ENCODE assay signal across 7 mouse cellular contexts in genomic region chr9:71894246-71894942, GRCm38 (mm10).
DNase-seq lines count a peak whose midpoint lies in the region; ATAC-seq and TF ChIP-seq lines count a peak whose summit lies in the region.

No protein-coding gene starts in this region.

- H3K36me3 ChIP-seq in forebrain, embryonic 12.5 days (replicated peaks) = no peaks in the 10 kb centered on the region
- H3K36me3 ChIP-seq in limb, embryonic 13.5 days = no peaks in the 10 kb centered on the region
- H3K36me3 ChIP-seq in stomach, embryonic 15.5 days = no peaks in the 10 kb centered on the region

- no peak overlapping the region for H3K27ac ChIP-seq in forebrain, embryonic 12.5 days
- H3K27ac ChIP-seq in limb, embryonic 13.5 days = peak overlapping the region; percentile 77
- peak overlapping the region; percentile 13; the same call in 1 of the 2 replicates for H3K27ac ChIP-seq in stomach, embryonic 15.5 days

- no peak for TF ChIP-seq CTCF in lung, adult 2 months (IDR thresholded peaks at IDR 0.05; ENCODE audit: insufficient read depth, low read length)

- H3K9me3 ChIP-seq in forebrain, embryonic 12.5 days = no peaks in the 10 kb centered on the region
- H3K9me3 ChIP-seq in limb, embryonic 13.5 days = no peaks in the 10 kb centered on the region
- no peaks in the 10 kb centered on the region for H3K9me3 ChIP-seq in stomach, embryonic 15.5 days

- no peak for ATAC-seq in forebrain, embryonic 12.5 days (ENCODE audit: low FRiP score)
- ATAC-seq in limb, embryonic 13.5 days (ENCODE audit: low FRiP score, low read depth) = no peak; the same call in 1 of the 2 replicates
- ATAC-seq in stomach, embryonic 15.5 days (ENCODE audit: insufficient read depth, low FRiP score, low read depth) = no peak

- no peak overlapping the region for H3K9ac ChIP-seq in forebrain, embryonic 12.5 days
- H3K9ac ChIP-seq in limb, embryonic 13.5 days = peak overlapping the region; percentile 50
- no peak overlapping the region for H3K9ac ChIP-seq in stomach, embryonic 15.5 days

- H3K4me2 ChIP-seq in forebrain, embryonic 12.5 days = peak overlapping the region; percentile 35
- H3K4me2 ChIP-seq in limb, embryonic 13.5 days (replicated peaks) = peak overlapping the region; percentile 58
- peak overlapping the region; percentile 39 for H3K4me2 ChIP-seq in stomach, embryonic 15.5 days

- WGBS in lung, adult 2 months = 75% methylated on average over 11 of the region's 11 CpGs
- WGBS in forebrain, embryonic 12.5 days = 34% methylated on average over 11 of the region's 11 CpGs
- 17% methylated on average over 11 of the region's 11 CpGs for WGBS in limb, embryonic 13.5 days
- whole genome bisulfite sequencing in stomach, embryonic 15.5 days = 54% methylated on average over 11 of the region's 11 CpGs

- H3K4me1 ChIP-seq in lung, adult 2 months (ENCODE audit: control insufficient read depth, insufficient read depth, low read length) = no peaks in the 10 kb centered on the region; the same call in 1 of the 2 replicates
- peaks cover 42% of the 10 kb centered on the region for H3K4me1 ChIP-seq in forebrain, embryonic 12.5 days
- H3K4me1 ChIP-seq in limb, embryonic 13.5 days = peaks cover 51% of the 10 kb centered on the region
- peaks cover 4% of the 10 kb centered on the region; the same call in 1 of the 2 replicates for H3K4me1 ChIP-seq in stomach, embryonic 15.5 days

- TF ChIP-seq POLR2A in lung, adult 2 months (IDR thresholded peaks at IDR 0.05; ENCODE audit: borderline replicate concordance, extremely low read depth, low read depth, low read length) = no peak

- no peaks in the 10 kb centered on the region for H3K27me3 ChIP-seq in forebrain, embryonic 12.5 days
- H3K27me3 ChIP-seq in limb, embryonic 13.5 days = no peaks in the 10 kb centered on the region
- H3K27me3 ChIP-seq in stomach, embryonic 15.5 days (replicated peaks) = no peaks in the 10 kb centered on the region

- DNase-seq in lung, adult 2 months = no peak
- no peak for DNase-seq in lung, postnatal 36 days
- no peak for DNase-seq in adrenal gland, postnatal 25 days
- no peak for DNase-seq in spleen, postnatal 14 days (ENCODE audit: low spot score in 2 of 2)

- peak overlapping the region; percentile 34 for H3K4me3 ChIP-seq in lung, adult 2 months (replicated peaks; ENCODE audit: extremely low read depth, low read depth, low read length)
- H3K4me3 ChIP-seq in forebrain, embryonic 12.5 days (replicated peaks) = peak overlapping the region; percentile 29
- peak overlapping the region; percentile 37 for H3K4me3 ChIP-seq in limb, embryonic 13.5 days
- peak overlapping the region; percentile 13 for H3K4me3 ChIP-seq in stomach, embryonic 15.5 days (replicated peaks)
